Mouse (Mus musculus) intestine, postnatal 0 days (tissue): ENCODE measurements around the gene Schip1. TPM values are rescaled to one million over a fixed set of nuclear protein-coding genes. Genes with fewer than 3 reads are reported as not detected.

ENCODE experiments used
- ATAC-seq: fragments of 200-750 bp; cut with Nextera tagmentation; 2 replicates; pipeline ENCODE4 v1.8.0; 2017; ENCODE audit warnings: mild to moderate bottlenecking, moderate TSS enrichment, moderate library complexity
- H3K27ac ChIP-seq: fragments of 300-500 bp; sonication (generic); 2 replicates; pipeline ENCODE4 v1.5.1; 2014; ENCODE audit warnings: mild to moderate bottlenecking, low read depth, low read length, moderate library complexity
- H3K27me3 ChIP-seq: fragments of 300-500 bp; sonication (generic); replicated peaks from 2 replicates; pipeline ENCODE4 v1.6.1; 2014; ENCODE audit warnings: low read length, mixed read lengths; ENCODE audit not compliant: control insufficient read depth, insufficient read depth
- H3K36me3 ChIP-seq: fragments of 300-500 bp; sonication (generic); 2 replicates; pipeline ENCODE4 v1.6.1; 2014; ENCODE audit warnings: mild to moderate bottlenecking, moderate library complexity; ENCODE audit not compliant: control insufficient read depth, insufficient read depth
- H3K4me1 ChIP-seq: fragments of 300-500 bp; sonication (generic); replicated peaks from 2 replicates; pipeline ENCODE4 v1.6.1; 2014; ENCODE audit warnings: antibody characterized with exemption, low read length, mixed read lengths; ENCODE audit not compliant: control insufficient read depth, insufficient read depth
- H3K4me2 ChIP-seq: fragments of 300-500 bp; sonication (generic); replicated peaks from 2 replicates; pipeline ENCODE4 v1.6.1; 2014; ENCODE audit warnings: low read depth, mild to moderate bottlenecking, moderate library complexity
- H3K4me3 ChIP-seq: fragments of 300-500 bp; sonication (generic); 2 replicates; pipeline ENCODE4 v1.5.1; 2014; ENCODE audit warnings: low read depth, low read length
- H3K9ac ChIP-seq: fragments of 300-500 bp; sonication (generic); 2 replicates; pipeline ENCODE4 v1.6.1; 2014; ENCODE audit warnings: mild to moderate bottlenecking, low read depth, low read length
- H3K9me3 ChIP-seq: fragments of 300-500 bp; sonication (generic); 2 replicates; pipeline ENCODE4 v1.6.1; 2016; ENCODE audit warnings: mixed run types; ENCODE audit not compliant: control insufficient read depth
- CTCF ChIP-seq: sonication (generic); IDR thresholded peaks from 2 replicates; pipeline ENCODE4 v1.5.1; 2016; ENCODE audit warnings: low read depth, mild to moderate bottlenecking, control low read depth, antibody characterized with exemption, moderate library complexity
- WGBS: fragments of 180-500 bp; shearing (Covaris S2); extraction: QIAGEN DNeasy Blood & Tissue Kit; methylation state at CpG from one replicate; pipeline ENCODE4 v1.1.7; 2014; 5-methylcytosine and 5-hydroxymethylcytosine counted together
- polyA plus RNA-seq: library from polyadenylated mRNA; unstranded; fragments of >200 nt; fragmentation: Nextera tagmentation; extraction: Ambion mirVana; gene quantifications from 2 replicates; pipeline ENCODE4 v1.2.1, GENCODE M21; 2015

Schip1 gene
- polyA plus RNA-seq, 1 experiment from 2014 or later = 24.2 TPM

DNA sequence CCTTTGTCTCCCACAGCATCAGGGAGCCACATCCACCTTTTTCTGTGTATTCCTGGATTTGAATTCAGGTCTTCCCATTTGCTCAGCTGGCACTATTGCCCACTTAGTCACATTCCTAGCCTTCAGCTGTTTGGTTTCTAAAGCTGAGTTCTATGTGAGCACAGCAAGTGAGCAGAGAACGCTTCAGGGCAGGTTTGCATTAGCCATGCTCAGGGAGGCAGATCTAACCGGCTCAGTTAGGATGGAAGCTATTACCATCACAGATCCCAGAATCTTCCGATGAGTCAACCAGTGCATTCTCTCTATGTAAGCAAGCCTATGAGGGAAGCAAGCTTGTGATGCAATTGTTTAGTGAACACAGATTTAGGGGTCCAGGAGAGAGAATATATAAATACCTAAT lies 320.9 kb downstream of the Schip1 start:
- no peak overlapping the region for H3K4me3 ChIP-seq
- no peaks in the 10 kb centered on the region for H3K36me3 ChIP-seq
- whole genome bisulfite sequencing = 87% methylated on average over 3 of the region's 3 CpGs
- no peak overlapping the region for H3K27ac ChIP-seq
- no peaks in the 10 kb centered on the region for H3K9me3 ChIP-seq
- no peaks in the 10 kb centered on the region for H3K27me3 ChIP-seq
- H3K4me2 ChIP-seq = no peak overlapping the region
- H3K4me1 ChIP-seq = no peaks in the 10 kb centered on the region
- no peak for TF ChIP-seq CTCF
- H3K9ac ChIP-seq = no peak overlapping the region
- no peak for ATAC-seq

DNA sequence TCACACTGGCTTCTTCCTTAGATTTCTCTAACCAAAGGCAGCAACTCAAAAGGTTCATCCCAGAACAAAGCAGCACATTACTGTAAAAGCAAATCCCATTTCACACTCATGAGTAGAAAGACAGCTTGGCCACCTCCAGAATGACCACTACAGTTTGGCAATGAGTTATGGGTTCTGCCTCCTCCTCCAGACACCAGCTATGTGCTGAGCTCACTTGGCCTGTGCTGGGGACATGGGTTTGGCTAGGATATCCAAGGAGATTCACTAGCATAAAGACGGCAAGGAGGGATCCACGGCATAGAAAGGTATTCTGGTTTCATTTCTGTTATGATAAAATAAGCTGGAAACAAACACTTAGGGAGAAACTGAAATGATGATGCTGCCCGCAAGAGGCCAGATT lies 323.4 kb downstream of the Schip1 start:
- H3K4me3 ChIP-seq = no peak overlapping the region
- no peaks in the 10 kb centered on the region for H3K4me1 ChIP-seq
- no peak overlapping the region for H3K27ac ChIP-seq
- H3K27me3 ChIP-seq = no peaks in the 10 kb centered on the region
- no peak for TF ChIP-seq CTCF
- WGBS = 92% methylated on average over 3 of the region's 3 CpGs
- H3K9ac ChIP-seq = no peak overlapping the region
- ATAC-seq = no peak
- no peak overlapping the region for H3K4me2 ChIP-seq
- H3K9me3 ChIP-seq = no peaks in the 10 kb centered on the region
- H3K36me3 ChIP-seq = no peaks in the 10 kb centered on the region

DNA sequence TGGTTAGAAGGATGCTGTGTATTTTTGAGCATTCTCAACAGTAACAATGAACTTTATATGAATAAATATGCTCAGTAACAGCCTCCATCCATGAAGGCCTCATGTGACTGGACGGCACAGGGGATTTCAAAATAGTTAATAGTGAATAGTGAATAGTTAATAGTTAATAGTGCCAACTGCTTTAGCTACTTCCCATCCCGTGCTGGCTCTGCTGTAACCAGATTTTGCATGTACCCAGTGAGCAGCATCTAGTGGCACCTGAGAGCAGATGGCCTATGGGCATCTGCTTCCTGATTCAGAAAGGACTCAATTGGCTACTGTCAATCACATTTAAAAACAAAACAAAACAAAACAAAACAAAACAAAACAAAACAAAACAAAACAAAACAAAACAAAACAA lies 329.0 kb downstream of the Schip1 start:
- Histone ChIP-seq H3K4me1 (no peaks in the 10 kb centered on the region), H3K36me3 (no peaks in the 10 kb centered on the region), H3K9ac (no peak overlapping the region), H3K27me3 (no peaks in the 10 kb centered on the region), H3K9me3 (no peaks in the 10 kb centered on the region), H3K27ac (no peak overlapping the region), H3K4me3 (no peak overlapping the region), H3K4me2 (no peak overlapping the region)
- WGBS = 70% methylated on average over 2 of the region's 2 CpGs
- TF ChIP-seq CTCF = no peak
- no peak for ATAC-seq

DNA sequence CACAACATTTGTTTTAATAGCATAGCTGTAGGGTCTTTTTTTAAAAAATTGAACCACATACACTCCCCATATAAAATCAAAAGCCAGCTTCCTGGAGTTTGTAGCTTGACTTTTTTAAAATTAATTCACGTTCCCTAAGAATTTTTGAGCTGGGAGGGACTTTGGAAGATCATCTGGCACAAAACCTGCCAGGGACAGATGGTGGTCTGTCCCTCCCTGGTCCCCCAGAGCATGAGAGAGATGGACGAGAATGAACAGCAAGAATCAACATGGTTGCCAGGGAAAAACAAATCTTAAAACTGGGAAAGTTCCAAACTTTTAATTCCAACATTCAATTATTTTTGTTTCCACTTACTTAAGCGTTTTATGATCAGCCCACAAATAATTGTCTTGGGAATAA lies 334.1 kb downstream of the Schip1 start:
- no peak for TF ChIP-seq CTCF
- no peak for ATAC-seq
- no peak overlapping the region for H3K4me2 ChIP-seq
- 77% methylated on average over 3 of the region's 3 CpGs for WGBS
- H3K9me3 ChIP-seq = no peaks in the 10 kb centered on the region
- no peaks in the 10 kb centered on the region for H3K4me1 ChIP-seq
- no peaks in the 10 kb centered on the region for H3K27me3 ChIP-seq
- no peak overlapping the region for H3K9ac ChIP-seq
- no peak overlapping the region for H3K4me3 ChIP-seq
- no peak overlapping the region for H3K27ac ChIP-seq
- no peaks in the 10 kb centered on the region for H3K36me3 ChIP-seq

DNA sequence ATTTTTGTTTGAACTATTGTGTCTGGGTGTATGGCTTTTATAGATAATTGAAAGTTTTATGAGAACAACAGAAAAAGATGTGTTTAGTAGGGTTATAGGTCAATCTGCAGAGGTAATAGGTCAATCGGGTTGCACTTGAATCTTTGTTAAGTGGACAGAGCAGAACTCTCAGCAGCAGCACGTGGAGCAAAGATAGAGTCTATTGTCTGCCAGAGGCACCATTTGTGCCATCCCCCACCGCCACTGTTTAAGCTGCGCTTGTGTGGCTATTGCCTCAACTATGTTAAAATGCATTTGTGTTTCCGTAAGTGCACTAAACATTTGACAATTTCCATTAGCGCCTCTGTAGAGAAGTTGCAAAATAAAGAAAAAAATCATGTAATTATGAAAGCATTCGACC lies 335.5 kb downstream of the Schip1 start:
- H3K27me3 ChIP-seq = no peaks in the 10 kb centered on the region

DNA sequence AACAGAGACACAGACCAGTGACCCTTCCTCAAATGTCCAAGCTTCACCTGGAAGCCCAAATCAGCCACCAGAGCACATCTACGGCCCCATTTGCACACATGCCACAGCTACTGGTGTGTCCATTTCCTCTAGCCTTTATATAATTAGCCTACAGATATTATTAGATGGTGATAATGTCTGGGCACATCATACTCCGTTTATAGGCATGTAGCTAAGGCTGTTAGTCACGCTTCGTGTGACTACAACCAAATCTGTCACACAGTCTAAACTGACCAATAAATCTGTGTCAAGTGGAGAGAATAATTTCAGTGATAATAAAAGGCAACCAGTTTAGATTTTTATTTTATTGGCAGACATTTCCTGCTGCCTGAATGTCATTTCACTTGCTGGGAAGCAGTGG lies 338.7 kb downstream of the Schip1 start:
- Histone ChIP-seq H3K9me3 (no peaks in the 10 kb centered on the region), H3K27me3 (no peaks in the 10 kb centered on the region), H3K36me3 (no peaks in the 10 kb centered on the region), H3K4me2 (no peak overlapping the region), H3K4me3 (no peak overlapping the region), H3K4me1 (no peaks in the 10 kb centered on the region), H3K27ac (no peak overlapping the region), H3K9ac (no peak overlapping the region)
- 87% methylated on average over 4 of the region's 4 CpGs for WGBS
- TF ChIP-seq CTCF = no peak
- ATAC-seq = no peak

More for the DNA sequence above, 335.5 kb downstream of the Schip1 start:
- no peaks in the 10 kb centered on the region for H3K36me3 ChIP-seq
- no peak for TF ChIP-seq CTCF
- no peaks in the 10 kb centered on the region for H3K9me3 ChIP-seq
- no peak overlapping the region for H3K9ac ChIP-seq
- H3K4me1 ChIP-seq = no peaks in the 10 kb centered on the region
- 74% methylated on average over 7 of the region's 7 CpGs for WGBS
- H3K4me3 ChIP-seq = no peak overlapping the region
- ATAC-seq = no peak
- no peak overlapping the region for H3K4me2 ChIP-seq
- no peak overlapping the region for H3K27ac ChIP-seq

DNA sequence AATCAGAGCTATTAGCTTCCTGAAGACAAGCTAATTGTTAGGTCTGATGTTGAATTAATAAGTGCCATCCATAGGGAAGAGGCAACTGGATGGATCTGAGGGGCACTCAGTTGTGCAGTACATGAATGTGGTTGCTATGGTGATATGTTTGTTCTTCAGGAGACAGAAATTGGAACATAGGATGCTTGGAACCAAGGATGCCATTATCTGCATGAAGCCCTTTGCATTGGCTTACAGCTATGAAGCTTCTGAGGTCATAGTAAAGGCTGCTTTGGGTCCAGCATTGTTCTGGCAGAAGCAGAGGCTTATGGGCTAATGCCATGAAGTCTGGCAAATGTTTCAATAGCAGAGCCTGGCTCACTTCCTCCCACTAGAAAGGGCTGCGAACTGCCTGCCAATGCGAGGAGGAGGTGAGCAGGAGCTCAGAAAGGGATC lies 339.2 kb downstream of the Schip1 start:
- H3K4me3 ChIP-seq = no peak overlapping the region
- H3K27me3 ChIP-seq = no peaks in the 10 kb centered on the region
- no peaks in the 10 kb centered on the region for H3K36me3 ChIP-seq
- H3K27ac ChIP-seq = no peak overlapping the region
- TF ChIP-seq CTCF = no peak
- H3K4me1 ChIP-seq = no peaks in the 10 kb centered on the region
- H3K9ac ChIP-seq = no peak overlapping the region
- no peak for ATAC-seq
- H3K4me2 ChIP-seq = no peak overlapping the region
- no peaks in the 10 kb centered on the region for H3K9me3 ChIP-seq
- 98% methylated on average over 2 of the region's 2 CpGs for WGBS
